Mouse (Mus musculus): ENCODE results near the gene Dnpep.

DNA sequence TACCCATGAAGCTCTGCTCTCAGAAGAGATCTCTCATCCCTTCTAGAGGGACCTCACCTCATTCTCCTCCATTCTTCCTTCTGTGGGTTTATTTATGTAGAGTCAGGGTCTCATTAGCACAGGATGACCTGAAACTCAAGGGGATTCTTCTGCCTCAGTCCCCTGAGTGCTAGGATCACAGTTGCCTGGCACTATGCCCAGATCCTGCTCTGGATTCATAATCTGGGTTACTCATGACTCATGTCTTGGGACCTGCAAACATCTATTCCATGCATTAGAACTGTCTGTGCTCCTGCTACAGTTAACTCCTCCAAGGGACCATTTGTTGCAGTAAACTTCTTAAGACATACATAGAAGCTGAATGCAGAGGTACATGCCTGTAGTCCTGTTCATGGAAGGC is 56.5 kb downstream of the Dnpep start:
- TF ChIP-seq GATA1 (IDR thresholded peaks at IDR 0.05; ENCODE audit: low read depth, low read length) (no peak), POLR2AphosphoS5 (IDR thresholded peaks at IDR 0.05; ENCODE audit: borderline replicate concordance, low read depth, low read length) (no peak), MXI1 (IDR thresholded peaks at IDR 0.05; ENCODE audit: low read depth, low read length) (no peak), EP300 (IDR thresholded peaks at IDR 0.05; ENCODE audit: low read depth in 1 of 2, low read length in 2 of 2) (no peak)

Data from MEL (cell line).